Mouse (Mus musculus) midbrain, embryonic 14.5 days (tissue): Measurements from ENCODE around the gene 4933427I04Rik. TPM values are rescaled to one million over a fixed set of nuclear protein-coding genes. Genes with fewer than 3 reads are reported as not detected.
A peak's percentile ranks its signal among the peaks of the same experiment; 100 is the strongest.

Experiments
- ATAC-seq: fragments of 200-750 bp; cut with Nextera tagmentation; 2 replicates; pipeline ENCODE4 v1.8.0; 2017; ENCODE audit warnings: moderate number of reproducible peaks, moderate library complexity; ENCODE audit not compliant: low FRiP score, low TSS enrichment
- DNase-seq: peaks from one replicate; pipeline ENCODE4 v3.0.0-alpha.2; 2015
- H3K27ac ChIP-seq: fragments of 300-500 bp; sonication (generic); replicated peaks from 2 replicates; pipeline ENCODE4 v1.5.1; 2014; ENCODE audit warnings: mild to moderate bottlenecking, low read depth, low read length, moderate library complexity
- H3K27me3 ChIP-seq: fragments of 300-500 bp; sonication (generic); 2 replicates; pipeline ENCODE4 v1.6.1; 2014; ENCODE audit warnings: low read length, control low read depth, mixed read lengths; ENCODE audit not compliant: control insufficient read depth, insufficient read depth
- H3K36me3 ChIP-seq: fragments of 300-500 bp; sonication (generic); 2 replicates; pipeline ENCODE4 v1.6.1; 2014; ENCODE audit warnings: low read length, control low read depth; ENCODE audit not compliant: control insufficient read depth, insufficient read depth
- H3K4me1 ChIP-seq: fragments of 300-500 bp; sonication (generic); 2 replicates; pipeline ENCODE4 v1.6.1; 2014; ENCODE audit warnings: mild to moderate bottlenecking, antibody characterized with exemption, low read length, control low read depth; ENCODE audit not compliant: control insufficient read depth, insufficient read depth
- H3K4me2 ChIP-seq: fragments of 300-500 bp; sonication (generic); 2 replicates; pipeline ENCODE4 v1.6.1; 2014; ENCODE audit warnings: mild to moderate bottlenecking, low read length, moderate library complexity
- H3K4me3 ChIP-seq: fragments of 300-500 bp; sonication (generic); replicated peaks from 2 replicates; pipeline ENCODE4 v1.5.1; 2014; ENCODE audit warnings: low read depth, low read length
- H3K9ac ChIP-seq: fragments of 300-500 bp; sonication (generic); replicated peaks from 2 replicates; pipeline ENCODE4 v1.6.1; 2014; ENCODE audit warnings: mild to moderate bottlenecking, low read length, moderate library complexity
- H3K9me3 ChIP-seq: fragments of 300-500 bp; sonication (generic); 2 replicates; pipeline ENCODE4 v1.6.1; 2016; ENCODE audit warnings: low read length, control low read depth, mixed read lengths; ENCODE audit not compliant: control insufficient read depth
- WGBS: fragments of 180-500 bp; shearing (Covaris S2); extraction: QIAGEN DNeasy Blood & Tissue Kit; methylation state at CpG from one replicate; pipeline ENCODE4 v1.1.7; 2014; 5-methylcytosine and 5-hydroxymethylcytosine counted together
- polyA plus RNA-seq: library from polyadenylated mRNA; unstranded; fragments of >200 nt; fragmentation: Nextera tagmentation; extraction: Ambion mirVana; gene quantifications from 2 replicates; pipeline ENCODE4 v1.2.1, GENCODE M21; 2014

Gene 4933427I04Rik
- polyA plus RNA-seq, 1 experiment from 2014 or later: 0.09 TPM

DNA sequence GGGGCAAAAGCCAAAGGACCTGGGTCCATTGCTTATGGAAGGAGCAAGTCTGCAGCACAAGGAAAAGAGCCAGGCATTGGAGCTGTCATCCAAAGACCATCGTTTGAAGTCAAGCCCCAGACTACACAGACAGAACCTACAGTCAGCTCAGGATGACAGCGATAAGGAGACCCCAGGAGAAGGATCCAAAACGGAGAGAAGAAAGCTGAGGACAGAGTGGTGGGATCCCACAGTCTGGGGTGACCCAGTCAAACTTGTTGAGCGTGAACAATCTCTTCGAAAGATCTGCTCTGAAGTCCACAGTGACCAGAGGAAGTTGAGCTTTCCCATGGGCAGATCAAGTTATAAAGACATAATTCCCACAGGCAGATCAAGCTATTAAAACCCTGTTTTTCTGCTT, 1.1 kb downstream of the 4933427I04Rik start:
- 87% methylated on average over 5 of the region's 5 CpGs for WGBS
- H3K9me3 ChIP-seq: no peaks in the 10 kb centered on the region
- H3K9ac ChIP-seq: no peak overlapping the region
- no peak overlapping the region for H3K4me2 ChIP-seq
- H3K27ac ChIP-seq: no peak overlapping the region
- no peak overlapping the region for H3K4me3 ChIP-seq
- H3K27me3 ChIP-seq: no peaks in the 10 kb centered on the region
- ATAC-seq (no peak), DNase-seq (no peak)
- no peaks in the 10 kb centered on the region for H3K36me3 ChIP-seq
- H3K4me1 ChIP-seq: no peaks in the 10 kb centered on the region

- Histone ChIP-seq H3K4me2 (no peak overlapping the region), H3K9ac (no peak overlapping the region), H3K9me3 (no peaks in the 10 kb centered on the region), H3K4me1 (no peaks in the 10 kb centered on the region), H3K27me3 (no peaks in the 10 kb centered on the region), H3K4me3 (no peak overlapping the region), H3K36me3 (no peaks in the 10 kb centered on the region), H3K27ac (no peak overlapping the region)
- DNase-seq (no peak), ATAC-seq (no peak)
- WGBS: 89% methylated on average over 5 of the region's 5 CpGs
Observed at GRCm38 (mm10) chr4:123893726-123894125, 34.2 kb downstream of the 4933427I04Rik start.

DNA sequence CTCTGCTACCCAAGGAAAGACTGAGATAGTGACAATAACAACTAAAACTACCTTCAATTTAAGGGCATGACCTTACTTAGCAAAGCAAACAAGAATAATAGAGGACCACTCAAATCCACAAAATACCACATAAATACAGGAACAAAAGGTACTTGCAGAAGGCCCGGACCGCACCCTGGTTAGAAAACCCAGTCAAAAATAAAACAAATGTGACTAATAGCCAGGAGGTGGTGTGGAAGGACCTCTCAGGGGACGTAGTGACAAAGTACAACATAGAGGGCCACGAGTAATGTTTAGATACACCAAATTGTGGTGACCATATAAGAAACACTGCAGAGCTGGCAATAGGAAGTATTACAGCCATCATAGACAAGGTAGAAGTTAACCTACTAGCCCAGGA, 34.8 kb downstream of the 4933427I04Rik start:
- H3K27me3 ChIP-seq: no peaks in the 10 kb centered on the region
- no peak overlapping the region for H3K4me2 ChIP-seq
- WGBS: 86% methylated on average over 4 of the region's 4 CpGs
- DNase-seq (no peak), ATAC-seq (no peak)
- no peak overlapping the region for H3K4me3 ChIP-seq
- no peaks in the 10 kb centered on the region for H3K9me3 ChIP-seq
- H3K27ac ChIP-seq: no peak overlapping the region
- H3K4me1 ChIP-seq: no peaks in the 10 kb centered on the region
- H3K36me3 ChIP-seq: no peaks in the 10 kb centered on the region
- no peak overlapping the region for H3K9ac ChIP-seq

DNA sequence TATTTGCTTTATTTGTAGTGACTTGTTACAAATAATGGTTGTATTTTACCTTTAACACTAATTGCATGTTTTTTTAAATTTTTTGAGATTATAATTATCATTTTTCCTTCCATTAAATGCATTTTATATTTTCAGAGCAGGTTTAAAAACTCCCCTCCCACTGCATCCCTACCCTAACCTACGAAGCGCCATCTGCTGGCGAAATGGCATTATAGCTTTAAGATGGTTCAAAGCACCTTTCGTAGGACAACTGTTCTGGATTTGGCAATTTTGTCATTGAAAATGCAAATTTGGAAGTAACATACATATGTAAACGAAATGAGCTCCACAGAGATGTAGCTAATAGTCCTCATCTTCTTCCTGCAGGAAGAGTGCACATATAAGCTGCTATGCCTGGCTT, 39.2 kb downstream of the 4933427I04Rik start:
- DNase-seq (peak; percentile 88), ATAC-seq (no peak)
- H3K4me2 ChIP-seq: no peak overlapping the region
- no peaks in the 10 kb centered on the region for H3K9me3 ChIP-seq
- H3K27me3 ChIP-seq: no peaks in the 10 kb centered on the region
- H3K9ac ChIP-seq: no peak overlapping the region
- 11% methylated on average over 5 of the region's 5 CpGs for WGBS
- H3K36me3 ChIP-seq: no peaks in the 10 kb centered on the region
- H3K4me3 ChIP-seq: no peak overlapping the region
- no peaks in the 10 kb centered on the region for H3K4me1 ChIP-seq
- no peak overlapping the region for H3K27ac ChIP-seq

GRCm38 (mm10) chr4:123903432-123903831, 44.0 kb downstream of the 4933427I04Rik start:
- DNase-seq: no peak
- Histone ChIP-seq H3K36me3 (no peaks in the 10 kb centered on the region), H3K9ac (no peak overlapping the region), H3K4me3 (no peak overlapping the region), H3K9me3 (no peaks in the 10 kb centered on the region), H3K4me1 (peaks cover 8% of the 10 kb centered on the region; the same call in 1 of the 2 replicates), H3K27me3 (no peaks in the 10 kb centered on the region), H3K27ac (no peak overlapping the region), H3K4me2 (no peak overlapping the region)
- ATAC-seq: no peak
- 78% methylated on average over 3 of the region's 3 CpGs for WGBS

- peak within 1 kb of the TSS; percentile 73 for H3K27ac ChIP-seq
- H3K9me3 ChIP-seq: no peaks in the 10 kb centered on the region
- peak within 1 kb of the TSS; percentile 66 for H3K9ac ChIP-seq
- DNase-seq (peak; percentile 99), ATAC-seq (peak; percentile 100)
- WGBS: under 1% methylated on average over 49 of the region's 49 CpGs
- no peaks in the 10 kb centered on the region for H3K27me3 ChIP-seq
- H3K4me3 ChIP-seq: peak within 1 kb of the TSS; percentile 77
- peaks cover 8% of the 10 kb centered on the region; the same call in 1 of the 2 replicates for H3K4me1 ChIP-seq
- H3K36me3 ChIP-seq: peaks cover 6% of the 10 kb centered on the region; the same call in 1 of the 2 replicates
- peak within 1 kb of the TSS; percentile 79 for H3K4me2 ChIP-seq
Observed at GRCm38 (mm10) chr4:123904333-123905125, 45.0 kb downstream of the 4933427I04Rik start, which contains the start of gene Mycbp. Mycbp (plus strand) TSS chr4:123904832.

DNA sequence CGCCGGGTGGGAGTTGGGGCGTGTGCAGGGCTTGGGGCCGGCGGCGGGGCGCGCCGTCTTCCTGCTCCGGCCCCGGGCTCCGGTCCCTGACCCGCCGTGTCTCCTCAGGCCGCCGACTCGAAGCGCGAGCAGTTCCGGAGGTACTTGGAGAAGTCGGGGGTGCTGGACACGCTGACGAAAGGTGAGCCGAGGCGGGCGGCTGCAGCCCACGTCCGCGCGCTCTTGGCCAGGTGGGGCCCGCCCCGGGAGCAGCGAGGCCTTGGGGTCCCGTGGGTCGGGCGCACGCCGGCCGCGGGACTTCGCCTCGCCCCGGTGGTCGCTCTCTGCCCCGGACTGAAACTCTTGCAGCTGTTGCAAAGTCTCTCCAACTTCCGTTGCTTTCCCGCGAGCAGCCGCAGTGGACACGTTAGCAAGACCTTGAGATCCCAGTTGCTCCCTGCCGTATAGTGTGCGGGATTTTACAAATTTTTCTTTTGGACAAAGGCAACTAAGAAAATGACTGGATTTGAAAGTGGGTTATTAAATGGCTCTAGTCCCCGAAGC, 45.7 kb downstream of the 4933427I04Rik start:
- Histone ChIP-seq H3K4me2 (peak overlapping the region; percentile 79), H3K9ac (peak overlapping the region; percentile 66), H3K9me3 (no peaks in the 10 kb centered on the region), H3K27me3 (no peaks in the 10 kb centered on the region), H3K27ac (peak overlapping the region; percentile 73), H3K4me1 (peaks cover 8% of the 10 kb centered on the region; the same call in 1 of the 2 replicates), H3K36me3 (peaks cover 12% of the 10 kb centered on the region; the same call in 1 of the 2 replicates), H3K4me3 (peak overlapping the region; percentile 77)
- under 1% methylated on average over 46 of the region's 53 CpGs for WGBS
- no peak for DNase-seq
- ATAC-seq: no peak

DNA sequence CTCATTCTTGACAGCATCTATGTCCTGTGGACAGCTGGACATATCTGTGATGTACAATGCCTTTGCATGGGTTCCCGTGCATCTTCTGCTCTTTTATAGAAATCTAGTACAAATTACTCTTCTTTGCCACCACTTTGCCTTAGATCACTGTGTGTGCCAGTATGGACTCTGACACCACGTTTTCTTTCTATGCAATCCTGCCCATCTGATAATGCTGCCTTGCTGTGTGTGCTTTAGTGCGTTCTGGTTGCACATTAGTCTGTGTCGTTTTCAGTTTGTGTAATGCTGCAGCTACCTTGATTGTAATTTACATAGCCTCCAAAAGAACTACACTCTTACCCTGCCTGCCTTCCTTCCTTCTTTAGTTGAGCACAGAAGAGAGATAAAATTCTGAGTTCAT, 52.0 kb downstream of the 4933427I04Rik start:
- Histone ChIP-seq H3K36me3 (peaks cover 37% of the 10 kb centered on the region), H3K4me2 (no peak overlapping the region), H3K4me1 (peaks cover 13% of the 10 kb centered on the region), H3K27ac (no peak overlapping the region), H3K9me3 (no peaks in the 10 kb centered on the region), H3K4me3 (no peak overlapping the region), H3K27me3 (no peaks in the 10 kb centered on the region), H3K9ac (no peak overlapping the region)
- WGBS: 88% methylated on average over 4 of the region's 4 CpGs
- ATAC-seq (no peak), DNase-seq (no peak)

- Histone ChIP-seq H3K4me3 (no peak overlapping the region), H3K4me2 (no peak overlapping the region), H3K27ac (no peak overlapping the region), H3K9ac (no peak overlapping the region), H3K9me3 (no peaks in the 10 kb centered on the region), H3K4me1 (peaks cover 15% of the 10 kb centered on the region), H3K27me3 (no peaks in the 10 kb centered on the region), H3K36me3 (peaks cover 37% of the 10 kb centered on the region)
- ATAC-seq (no peak), DNase-seq (no peak)
- WGBS: 83% methylated on average over 2 of the region's 2 CpGs
Observed at GRCm38 (mm10) chr4:123912431-123912830, 53.0 kb downstream of the 4933427I04Rik start.
